ENCODE assay signal across 10 mouse cellular contexts in the genomic region with DNA sequence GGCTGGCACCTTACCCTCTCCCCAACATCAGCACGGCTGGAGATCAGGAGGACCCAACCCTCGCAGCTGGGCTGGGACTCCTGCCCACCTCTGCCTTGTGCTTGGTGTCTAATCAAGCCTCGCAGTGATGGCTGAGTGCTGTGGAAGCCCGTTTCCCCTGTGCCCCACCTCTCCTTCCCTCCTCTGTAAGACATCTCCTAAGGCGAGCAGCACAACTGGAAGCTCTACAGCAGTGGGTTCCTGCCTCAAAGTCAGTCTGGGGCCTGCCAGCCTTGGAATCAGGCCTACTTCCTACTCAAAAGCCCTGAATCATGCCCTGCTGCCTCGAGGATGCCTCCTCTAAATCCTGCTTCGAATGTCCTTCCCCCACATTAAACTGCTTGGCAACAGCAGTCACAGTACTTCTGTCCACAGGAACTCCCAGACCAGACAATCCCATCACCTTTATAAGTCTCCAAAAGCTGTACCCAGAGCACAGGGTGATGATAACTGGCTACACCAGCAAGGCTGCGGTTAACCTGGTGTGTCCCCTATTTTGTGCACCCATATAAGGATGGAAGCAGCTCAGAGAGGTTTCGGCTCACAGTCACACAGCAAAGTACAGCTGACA. TPM values are rescaled to one million over a fixed set of nuclear protein-coding genes. Genes with fewer than 3 reads are reported as not detected.
DNase-seq lines count a peak whose midpoint lies in the region; ATAC-seq and TF ChIP-seq lines count a peak whose summit lies in the region.
"Had no signal": no experiment of that assay in that cellular context is flagged by ENCODE, and none has a peak within 500 bp of the region (broad histone marks: within the 10 kb centered on the region; RNA-seq: fewer than 3 reads in every experiment).

No protein-coding gene starts in this region.

- DNase-seq in hindbrain, embryonic 10.5 days (ENCODE audit: low spot score) = no peak
- DNase-seq in hindbrain, embryonic 11.5 days (ENCODE audit: low spot score) = no peak
- DNase-seq in MN1 (ENCODE audit: low spot score) = peak; percentile 20
- DNase-seq in hindbrain, embryonic 14.5 days (ENCODE audit: low spot score) = no peak
- no peak for DNase-seq in right cerebral cortex, adult 2 months (ENCODE audit: low spot score in 2 of 2)
- DNase-seq in layer of hippocampus, adult 8-10 months (ENCODE audit: low spot score in 2 of 2) = no peak
- no peak for DNase-seq in left cerebral cortex, adult 2 months (ENCODE audit: extremely low spot score in 1 of 2, low spot score in 2 of 2)
- DNase-seq: lung, postnatal 10 days had no signal

- H3K36me3 ChIP-seq in hindbrain, embryonic 10.5 days = no peaks in the 10 kb centered on the region
- H3K36me3 ChIP-seq in hindbrain, embryonic 11.5 days (ENCODE audit: control insufficient read depth, insufficient read depth, low read length) = no peaks in the 10 kb centered on the region
- H3K36me3 ChIP-seq in hindbrain, embryonic 14.5 days (replicated peaks; ENCODE audit: control insufficient read depth, insufficient read depth) = no peaks in the 10 kb centered on the region
- no peaks in the 10 kb centered on the region for H3K36me3 ChIP-seq in midbrain, embryonic 15.5 days (replicated peaks)

- peaks cover 39% of the 10 kb centered on the region for H3K4me1 ChIP-seq in hindbrain, embryonic 10.5 days (replicated peaks)
- peaks cover 3% of the 10 kb centered on the region for H3K4me1 ChIP-seq in hindbrain, embryonic 11.5 days (replicated peaks; ENCODE audit: control insufficient read depth, insufficient read depth, low read length)
- peaks cover 6% of the 10 kb centered on the region for H3K4me1 ChIP-seq in hindbrain, embryonic 14.5 days (replicated peaks; ENCODE audit: control insufficient read depth, insufficient read depth, low read length)
- peaks cover 20% of the 10 kb centered on the region for H3K4me1 ChIP-seq in midbrain, embryonic 15.5 days

- H3K4me2 ChIP-seq in hindbrain, embryonic 11.5 days (replicated peaks; ENCODE audit: low read depth, low read length) = no peak overlapping the region
- H3K4me2 ChIP-seq in hindbrain, embryonic 14.5 days (replicated peaks) = peak overlapping the region; percentile 72; the same call in 1 of the 2 replicates
- H3K4me2 ChIP-seq in midbrain, embryonic 15.5 days = peak overlapping the region; percentile 69

- H3K4me3 ChIP-seq in hindbrain, embryonic 10.5 days = peak overlapping the region; percentile 74
- no peak overlapping the region; the same call in 1 of the 2 replicates for H3K4me3 ChIP-seq in hindbrain, embryonic 11.5 days (ENCODE audit: low read depth, low read length)
- H3K4me3 ChIP-seq in hindbrain, embryonic 14.5 days (replicated peaks; ENCODE audit: low read length) = no peak overlapping the region; the same call in 1 of the 2 replicates
- peak overlapping the region; percentile 53; the same call in 1 of the 2 replicates for H3K4me3 ChIP-seq in midbrain, embryonic 15.5 days
- H3K4me3 ChIP-seq in left cerebral cortex, adult 2 months = no peak overlapping the region

- TF ChIP-seq CTCF in left cerebral cortex, adult 2 months (IDR thresholded peaks at IDR 0.05) = no peak

- no peaks in the 10 kb centered on the region for H3K9me3 ChIP-seq in hindbrain, embryonic 10.5 days
- H3K9me3 ChIP-seq in hindbrain, embryonic 11.5 days (ENCODE audit: control insufficient read depth, low read length) = no peaks in the 10 kb centered on the region
- H3K9me3 ChIP-seq in hindbrain, embryonic 14.5 days (ENCODE audit: control insufficient read depth, low read length) = no peaks in the 10 kb centered on the region
- no peaks in the 10 kb centered on the region for H3K9me3 ChIP-seq in midbrain, embryonic 15.5 days

- H3K27me3 ChIP-seq in hindbrain, embryonic 10.5 days (ENCODE audit: insufficient read depth, poor library complexity, severe bottlenecking) = peaks cover 6% of the 10 kb centered on the region; the same call in 1 of the 2 replicates
- H3K27me3 ChIP-seq in hindbrain, embryonic 11.5 days (ENCODE audit: control insufficient read depth, insufficient read depth, low read length) = no peaks in the 10 kb centered on the region
- no peaks in the 10 kb centered on the region for H3K27me3 ChIP-seq in hindbrain, embryonic 14.5 days (ENCODE audit: control insufficient read depth, insufficient read depth, low read length)
- no peaks in the 10 kb centered on the region for H3K27me3 ChIP-seq in midbrain, embryonic 15.5 days (replicated peaks)

- WGBS in hindbrain, embryonic 10.5 days = 88% methylated on average over 9 of the region's 9 CpGs
- WGBS in hindbrain, embryonic 11.5 days = 88% methylated on average over 9 of the region's 9 CpGs
- WGBS in hindbrain, embryonic 14.5 days = 86% methylated on average over 9 of the region's 9 CpGs
- WGBS in midbrain, embryonic 15.5 days = 86% methylated on average over 9 of the region's 9 CpGs

- peak overlapping the region; percentile 94; the same call in 1 of the 2 replicates for H3K27ac ChIP-seq in hindbrain, embryonic 10.5 days
- H3K27ac ChIP-seq in hindbrain, embryonic 11.5 days (ENCODE audit: low read depth, low read length) = no peak overlapping the region
- no peak overlapping the region for H3K27ac ChIP-seq in hindbrain, embryonic 14.5 days
- H3K27ac ChIP-seq in midbrain, embryonic 15.5 days = no peak overlapping the region
- H3K27ac ChIP-seq in left cerebral cortex, adult 2 months = no peak overlapping the region

- ATAC-seq in hindbrain, embryonic 11.5 days (ENCODE audit: low FRiP score) = no peak
- ATAC-seq in hindbrain, embryonic 14.5 days (ENCODE audit: low FRiP score) = no peak
- ATAC-seq in midbrain, embryonic 15.5 days (replicated peaks) = no peak

- no peak overlapping the region; the same call in 1 of the 2 replicates for H3K9ac ChIP-seq in hindbrain, embryonic 11.5 days (ENCODE audit: low read depth, low read length)
- H3K9ac ChIP-seq in hindbrain, embryonic 14.5 days = no peak overlapping the region
- H3K9ac ChIP-seq in midbrain, embryonic 15.5 days = no peak overlapping the region

- intact Hi-C loops in left cerebral cortex, adult 2 months (cut with DNase I) = no loop called here

RNA-seq across cellular contexts. Expression of a gene that starts 1.2 kb away (rescaled TPM):
- polyA plus RNA-seq in hindbrain, embryonic 10.5 days (2016; fragmentation: Nextera tagmentation; extraction: Ambion mirVana) = 20.1 and 22.6 TPM in 2 replicates
- polyA plus RNA-seq in hindbrain, embryonic 11.5 days (2014; fragmentation: Nextera tagmentation; extraction: Ambion mirVana) = 14.6 and 19.5 TPM in 2 replicates
- polyA plus RNA-seq in hindbrain, embryonic 14.5 days (2014; fragmentation: Nextera tagmentation; extraction: Ambion mirVana) = 23.5 TPM in 2 replicates
- 30.6 and 33.4 TPM in 2 replicates for polyA plus RNA-seq in midbrain, embryonic 15.5 days (2015; fragmentation: Nextera tagmentation; extraction: Ambion mirVana)
- total RNA-seq in layer of hippocampus, adult 8-10 months (2022) = 1 to 10 TPM; 7.7 to 9.4 (median 8.7) TPM
- total RNA-seq in left cerebral cortex, adult 2 months (2021) = 10 to 100 TPM in 1 of 2 experiments, 1 to 10 TPM in 1; 8.3 to 10.2 TPM

RNA-seq across cellular contexts. Expression of a gene that starts 1.2 kb away (rescaled TPM):
- polyA plus RNA-seq in hindbrain, embryonic 10.5 days (2016; fragmentation: Nextera tagmentation; extraction: Ambion mirVana) = 3.0 and 3.1 TPM in 2 replicates
- 1.5 and 1.6 TPM in 2 replicates for polyA plus RNA-seq in hindbrain, embryonic 11.5 days (2014; fragmentation: Nextera tagmentation; extraction: Ambion mirVana)
- polyA plus RNA-seq in hindbrain, embryonic 14.5 days (2014; fragmentation: Nextera tagmentation; extraction: Ambion mirVana) = 2.7 and 3.4 TPM in 2 replicates
- 6.5 and 8.3 TPM in 2 replicates for polyA plus RNA-seq in midbrain, embryonic 15.5 days (2015; fragmentation: Nextera tagmentation; extraction: Ambion mirVana)
- total RNA-seq in layer of hippocampus, adult 8-10 months (2022) = 1 to 10 TPM in 3 of 4 experiments, under 1 TPM in 1; 0.86 to 2.4 (median 1.7) TPM
- 1 to 10 TPM; 1.8 TPM for total RNA-seq in left cerebral cortex, adult 2 months (2021)

RNA-seq across cellular contexts. Expression of a gene that starts 3.9 kb away (rescaled TPM):
- polyA plus RNA-seq in hindbrain, embryonic 10.5 days (2016; fragmentation: Nextera tagmentation; extraction: Ambion mirVana) = 3.0 and 3.8 TPM in 2 replicates
- polyA plus RNA-seq in hindbrain, embryonic 11.5 days (2014; fragmentation: Nextera tagmentation; extraction: Ambion mirVana) = 1.5 and 1.9 TPM in 2 replicates
- 4.1 and 5.0 TPM in 2 replicates for polyA plus RNA-seq in hindbrain, embryonic 14.5 days (2014; fragmentation: Nextera tagmentation; extraction: Ambion mirVana)
- 8.4 and 12.1 TPM in 2 replicates for polyA plus RNA-seq in midbrain, embryonic 15.5 days (2015; fragmentation: Nextera tagmentation; extraction: Ambion mirVana)
- total RNA-seq in layer of hippocampus, adult 8-10 months (2022) = 1 to 10 TPM; 1.6 to 3.5 (median 3.0) TPM
- 1 to 10 TPM; 4.8 to 5.9 TPM for total RNA-seq in left cerebral cortex, adult 2 months (2021)

RNA-seq across cellular contexts. Expression of a gene that starts 6.7 kb away (rescaled TPM):
- polyA plus RNA-seq in hindbrain, embryonic 10.5 days (2016; fragmentation: Nextera tagmentation; extraction: Ambion mirVana) = 0.88 and 2.6 TPM in 2 replicates
- 0.70 and 2.3 TPM in 2 replicates for polyA plus RNA-seq in hindbrain, embryonic 11.5 days (2014; fragmentation: Nextera tagmentation; extraction: Ambion mirVana)
- polyA plus RNA-seq in hindbrain, embryonic 14.5 days (2014; fragmentation: Nextera tagmentation; extraction: Ambion mirVana) = 0.46 TPM in 2 replicates
- not detected in 2 replicates for polyA plus RNA-seq in midbrain, embryonic 15.5 days (2015; fragmentation: Nextera tagmentation; extraction: Ambion mirVana)
- not detected for total RNA-seq in layer of hippocampus, adult 8-10 months (2022)
- total RNA-seq in left cerebral cortex, adult 2 months (2021) = not detected
- polyA plus RNA-seq: embryonic facial prominence, embryonic 11.5 days had no signal

RNA-seq across cellular contexts. Expression of a gene that starts 12.9 kb away (rescaled TPM):
- polyA plus RNA-seq in hindbrain, embryonic 10.5 days (2016; fragmentation: Nextera tagmentation; extraction: Ambion mirVana) = 2.6 and 2.9 TPM in 2 replicates
- 2.5 and 2.8 TPM in 2 replicates for polyA plus RNA-seq in hindbrain, embryonic 11.5 days (2014; fragmentation: Nextera tagmentation; extraction: Ambion mirVana)
- 2.1 and 3.6 TPM in 2 replicates for polyA plus RNA-seq in hindbrain, embryonic 14.5 days (2014; fragmentation: Nextera tagmentation; extraction: Ambion mirVana)
- 1.7 and 2.2 TPM in 2 replicates for polyA plus RNA-seq in midbrain, embryonic 15.5 days (2015; fragmentation: Nextera tagmentation; extraction: Ambion mirVana)
- total RNA-seq in layer of hippocampus, adult 8-10 months (2022) = 1 to 10 TPM; 1.5 to 2.7 (median 1.7) TPM
- 1 to 10 TPM; 3.3 to 4.1 TPM for total RNA-seq in left cerebral cortex, adult 2 months (2021)

Comparison
In these comparisons a context has a peak if more than half of its experiments do, and no peak if none do; other contexts are left out.
1. H3K4me3 ChIP-seq: peak in hindbrain, embryonic 10.5 days (single experiment) and midbrain, embryonic 15.5 days (single experiment); none in hindbrain, embryonic 11.5 days (single experiment), hindbrain, embryonic 14.5 days (single experiment) and left cerebral cortex, adult 2 months (single experiment).